Mouse (Mus musculus) C2C12 (cell line): Measurements from ENCODE around the gene Eefsec.

Experiments
- MAX ChIP-seq: IDR thresholded peaks from one replicate; pipeline ENCODE4 v1.6.1; 2011; ENCODE audit warnings: mild to moderate bottlenecking, control low read depth
- USF1 ChIP-seq: IDR thresholded peaks from one replicate; pipeline ENCODE4 v1.6.1; 2011; ENCODE audit warnings: low read depth, mild to moderate bottlenecking, control low read depth, moderate library complexity

DNA sequence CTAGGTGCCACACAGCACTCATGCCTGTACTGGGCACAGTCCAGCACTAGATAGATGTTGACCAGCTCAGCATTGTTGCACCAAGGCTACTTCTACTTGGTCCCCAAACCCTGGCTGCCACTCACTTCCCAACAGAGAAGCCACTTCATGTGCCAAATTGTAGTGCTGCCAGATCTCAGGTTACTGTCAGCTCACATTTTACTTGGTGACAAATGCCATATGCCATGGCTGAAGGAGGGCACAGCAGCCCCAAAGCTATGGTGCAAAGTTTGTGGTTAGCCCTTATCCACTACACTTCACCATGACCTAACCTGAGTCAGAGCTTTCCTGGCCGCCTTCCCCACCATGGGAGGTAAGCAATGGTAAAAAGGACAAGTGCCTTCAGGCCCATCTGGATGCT, 99.6 kb downstream of the Eefsec start:
- TF ChIP-seq USF1 (no peak), MAX (no peak)
